Mouse (Mus musculus) stomach, postnatal 0 days (tissue): ENCODE results near the gene Eif2b5.
"Not testable (repeated sequence)": the region's sequence is repeated elsewhere in the genome, so short reads cannot be mapped to it uniquely, and the experiment has no call there.

Experiments used
- CTCF ChIP-seq: IDR thresholded peaks from 2 replicates; pipeline ENCODE4 v1.5.1; 2016; ENCODE audit warnings: antibody characterized with exemption, low read depth, mild to moderate bottlenecking, moderate library complexity
- EP300 ChIP-seq: optimal IDR thresholded peaks from 2 replicates; pipeline ENCODE3; 2016; ENCODE audit warnings: antibody characterized with exemption

- not testable (repeated sequence) for TF ChIP-seq EP300, CTCF
These were observed 19.4 kb upstream of the Eif2b5 start for GRCm38 (mm10) chr16:20479026-20479760.
